Mouse (Mus musculus) C2C12 (cell line): Measurements from ENCODE around the gene Pear1.

Experiments
- CEBPB ChIP-seq: IDR thresholded peaks from one replicate; pipeline ENCODE4 v1.6.1; 2011; ENCODE audit warnings: low read depth, mild to moderate bottlenecking, control low read depth, moderate library complexity
- CTCF ChIP-seq: IDR thresholded peaks from one replicate; pipeline ENCODE4 v1.5.1; 2011; ENCODE audit not compliant: control insufficient read depth, insufficient read depth, insufficient read length

DNA sequence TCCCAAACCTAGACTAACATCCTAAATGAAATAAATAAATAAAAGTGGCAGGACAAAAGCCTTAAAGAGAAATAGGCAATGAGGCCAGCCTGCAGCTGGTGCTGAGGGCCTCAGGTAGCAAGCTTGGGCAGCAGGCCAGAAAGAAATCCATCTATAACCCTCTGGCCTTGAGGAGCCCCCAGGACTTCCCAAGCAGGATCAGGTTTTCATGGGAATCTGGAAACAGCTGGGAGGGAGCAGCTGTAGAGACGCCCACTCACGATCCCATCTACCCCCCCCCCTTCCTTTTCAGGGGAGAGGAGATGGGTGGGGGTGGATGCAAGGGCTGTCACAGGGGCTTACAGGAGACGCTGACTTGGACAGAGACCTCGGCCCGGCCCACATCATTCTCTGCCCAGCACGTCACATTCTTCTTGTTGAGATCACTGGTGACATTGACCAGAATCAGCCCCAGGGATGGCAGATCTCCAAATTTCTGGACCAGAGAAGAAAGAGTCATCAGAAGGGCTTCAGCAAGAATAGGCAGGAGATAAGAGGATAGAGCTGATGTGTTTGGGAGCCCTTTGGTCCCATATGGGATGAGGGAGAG is 38.4 kb downstream of the Pear1 start:
- TF ChIP-seq CTCF (no peak), CEBPB (no peak)
